Mouse (Mus musculus) skeletal muscle tissue, adult 2 months (tissue): ENCODE results near the gene Lrrc42.

Experiments
- DNase-seq: peaks from one replicate; pipeline ENCODE4 v3.0.0-alpha.2; 2012; ENCODE audit warnings: low read depth, low spot score

The Lrrc42 gene

DNA sequence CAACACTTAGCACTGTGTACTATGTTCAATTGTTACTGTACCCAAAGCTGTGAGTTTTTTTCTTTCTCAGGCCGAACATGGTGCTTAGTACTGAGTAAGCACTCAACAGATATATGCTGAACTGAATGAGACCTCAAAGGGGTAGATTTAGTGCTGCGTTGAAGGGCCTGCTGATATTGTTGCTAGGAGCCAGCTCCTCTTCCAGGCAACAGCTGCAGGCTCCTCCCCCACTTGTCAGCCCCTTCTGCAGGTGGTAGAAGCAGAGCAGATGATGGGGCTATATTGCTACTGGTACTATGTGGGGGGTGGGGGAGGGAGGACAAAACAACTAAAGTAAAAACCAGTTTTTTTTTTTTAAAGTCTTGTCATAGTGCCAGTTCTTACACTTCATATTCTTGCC is 3.9 kb downstream of the Lrrc42 start:
- DNase-seq: no peak

DNA sequence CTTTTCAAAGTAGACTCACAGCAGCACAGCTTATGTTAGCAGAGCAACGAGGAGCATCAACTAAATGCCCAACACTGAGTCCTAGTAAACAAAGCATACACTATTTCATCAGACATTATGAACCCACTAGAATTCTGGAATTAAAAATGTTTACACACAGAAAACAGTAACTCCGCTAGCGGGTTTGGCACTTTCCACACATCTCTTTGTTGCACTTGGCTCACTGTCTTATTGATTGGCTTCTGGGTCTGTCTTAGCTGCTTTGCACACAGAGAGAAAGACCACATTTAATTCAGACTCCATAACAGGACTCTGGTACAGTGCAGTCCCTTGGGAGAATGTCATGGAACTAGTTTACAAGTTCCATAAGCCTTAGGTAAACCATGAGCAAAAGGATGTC is 5.3 kb downstream of the Lrrc42 start:
- no peak for DNase-seq

DNA sequence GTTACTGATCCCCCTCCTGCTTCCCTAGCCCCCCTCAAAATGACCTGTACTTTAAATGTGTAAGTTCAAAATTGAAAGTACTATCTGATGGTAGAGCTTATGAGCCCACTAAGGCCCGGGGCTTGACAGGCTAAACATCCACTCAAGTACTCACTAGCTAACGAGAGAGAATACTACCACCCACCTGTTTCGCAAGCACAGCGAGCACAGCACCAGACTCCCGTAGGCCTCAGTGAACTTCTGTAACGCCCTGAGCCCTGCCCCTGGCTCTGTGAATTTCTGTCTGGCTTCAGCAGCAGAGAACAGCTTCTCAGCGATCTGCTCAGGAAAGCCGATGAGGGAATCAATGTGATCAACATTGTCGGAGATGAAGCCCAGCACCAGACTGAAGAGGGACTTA is 6.2 kb downstream of the Lrrc42 start:
- DNase-seq: no peak

DNA sequence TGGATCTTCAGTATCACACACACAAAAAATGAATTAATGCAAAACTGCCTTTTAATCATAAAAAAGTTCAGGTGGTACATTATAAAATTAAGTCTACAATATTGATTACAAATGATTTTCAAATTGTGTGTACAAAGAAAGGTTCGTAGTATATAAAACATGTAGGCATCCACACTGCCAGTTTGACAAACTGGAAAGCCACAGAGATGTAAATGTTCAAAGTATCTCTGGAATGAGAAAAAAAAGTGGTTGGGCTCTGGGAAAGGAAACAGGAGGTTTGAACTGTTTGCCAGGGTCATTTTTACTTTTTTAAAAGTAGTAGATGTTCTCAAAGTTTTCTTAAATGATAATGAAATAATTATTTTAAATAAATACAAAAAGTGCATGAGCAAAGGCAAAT is 7.3 kb downstream of the Lrrc42 start:
- DNase-seq: no peak

DNA sequence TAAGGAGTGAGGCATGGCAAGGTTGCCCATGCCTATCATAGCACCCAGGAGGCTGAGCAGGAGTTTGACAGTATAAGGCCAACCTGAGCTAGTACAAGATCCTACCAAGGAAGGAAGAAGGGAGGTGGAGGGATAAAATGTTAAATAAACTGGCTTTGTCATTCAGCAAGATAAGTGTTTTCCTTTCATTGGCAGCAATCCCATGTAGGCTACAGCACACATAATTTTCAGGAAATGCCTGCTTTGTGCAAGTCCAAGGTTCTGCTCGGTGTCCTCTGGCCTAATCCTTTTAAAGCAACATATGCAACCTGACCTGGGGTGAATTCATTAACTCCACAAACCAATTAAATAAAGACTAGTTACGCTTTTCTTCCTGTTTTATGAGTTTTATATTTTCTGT is 8.0 kb downstream of the Lrrc42 start:
- no peak for DNase-seq

DNA sequence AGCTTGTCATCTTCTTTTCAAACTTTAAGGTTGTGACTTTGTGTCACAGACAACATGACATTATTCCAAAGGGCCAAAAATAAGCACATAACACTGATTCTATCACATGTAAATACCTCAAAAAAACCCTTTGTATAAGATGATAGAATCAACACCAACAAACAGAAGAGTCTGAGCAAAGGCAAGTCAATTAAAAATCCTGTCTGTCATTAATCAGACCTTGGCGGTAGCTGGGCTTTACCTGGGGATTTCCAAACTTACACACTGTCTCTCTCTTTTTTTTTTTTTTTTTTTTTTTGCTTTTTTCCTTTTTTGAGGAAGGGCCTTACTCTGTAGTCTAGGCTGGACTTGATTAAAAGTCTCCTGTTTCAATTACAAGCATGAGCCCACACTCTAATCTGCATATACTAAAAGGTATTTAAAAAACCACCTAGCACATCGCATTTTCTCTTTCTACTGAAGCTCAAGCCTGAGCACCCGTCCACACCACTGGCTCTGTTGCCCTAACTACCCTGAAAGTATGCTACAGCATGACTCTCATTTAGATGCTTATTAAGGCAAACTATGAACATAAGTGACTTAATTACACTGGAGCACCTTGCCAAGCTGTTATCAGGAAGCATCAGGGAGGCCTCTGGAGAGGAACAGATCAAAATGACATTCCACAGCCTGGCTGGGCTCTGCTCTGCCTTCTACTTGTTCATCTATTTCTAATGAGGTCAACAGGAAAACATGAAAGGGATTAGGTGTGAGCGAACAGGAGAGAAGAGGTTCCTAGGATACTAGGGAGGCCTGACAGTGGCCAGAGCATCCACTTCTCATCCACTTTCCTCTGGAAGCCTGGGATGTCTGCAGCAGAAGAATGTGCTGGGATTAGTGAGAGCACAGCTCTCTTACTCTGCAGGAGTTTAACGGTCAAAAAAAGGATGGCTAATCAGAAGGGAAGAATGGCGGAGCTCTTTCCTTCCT is 9.7 kb downstream of the Lrrc42 start:
- DNase-seq: no peak

DNA sequence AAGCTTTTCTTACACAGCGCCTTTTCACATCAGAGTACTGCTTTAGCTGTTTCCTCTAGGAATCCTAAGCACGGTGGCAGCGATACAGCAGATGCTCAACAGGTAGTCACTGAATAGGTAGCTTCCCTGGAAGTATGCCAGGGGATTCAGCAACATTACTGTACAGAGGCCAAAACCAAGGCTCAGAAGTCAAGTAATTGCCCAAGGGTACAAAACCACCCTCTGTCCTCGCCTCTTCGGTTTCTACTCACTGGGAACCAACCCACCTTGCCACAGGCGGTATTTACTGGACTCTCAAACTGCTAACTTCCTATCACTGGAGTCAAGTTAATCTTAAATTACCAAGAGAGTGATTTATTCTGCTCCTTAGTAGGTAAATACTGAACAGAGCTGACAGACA is 13.1 kb downstream of the Lrrc42 start:
- no peak for DNase-seq

DNA sequence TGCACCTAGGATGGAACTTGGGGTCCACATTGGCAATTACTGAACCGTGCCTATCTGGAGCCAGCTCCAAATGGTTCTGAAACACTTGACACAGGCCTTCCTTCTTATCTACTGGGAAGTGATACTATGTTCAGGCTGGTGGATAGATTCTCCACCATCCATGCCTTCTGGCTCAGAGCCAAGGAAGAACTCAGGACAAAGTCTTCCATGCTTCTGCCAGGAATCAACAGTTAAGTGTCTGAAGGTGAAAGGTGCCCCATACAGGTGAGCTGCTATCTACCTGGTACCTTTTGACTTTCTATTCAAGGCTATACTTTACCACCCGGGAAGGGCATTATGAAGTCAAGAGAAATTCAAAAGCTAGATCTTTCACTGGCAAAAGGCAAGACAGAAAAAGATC is 15.1 kb downstream of the Lrrc42 start:
- DNase-seq: no peak

DNA sequence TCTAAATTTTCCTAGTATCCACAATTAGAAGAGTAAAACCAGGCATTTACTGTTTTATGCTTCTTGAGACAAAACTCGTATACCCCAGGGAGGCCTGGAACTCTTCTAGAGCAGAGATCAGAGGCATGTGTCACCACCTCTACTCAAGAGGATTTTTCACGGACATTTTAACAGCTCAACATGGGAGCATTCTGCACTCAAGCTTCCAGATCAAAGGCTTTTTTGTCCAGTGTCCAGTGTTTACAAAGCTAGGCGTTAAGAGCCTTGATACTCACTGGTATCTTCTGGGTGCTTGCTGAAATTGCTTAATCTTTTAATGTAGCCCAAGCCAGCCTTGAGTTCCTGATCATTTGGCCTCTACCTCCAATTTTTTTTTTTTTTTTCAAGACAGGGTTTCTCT is 21.1 kb downstream of the Lrrc42 start:
- no peak for DNase-seq

DNA sequence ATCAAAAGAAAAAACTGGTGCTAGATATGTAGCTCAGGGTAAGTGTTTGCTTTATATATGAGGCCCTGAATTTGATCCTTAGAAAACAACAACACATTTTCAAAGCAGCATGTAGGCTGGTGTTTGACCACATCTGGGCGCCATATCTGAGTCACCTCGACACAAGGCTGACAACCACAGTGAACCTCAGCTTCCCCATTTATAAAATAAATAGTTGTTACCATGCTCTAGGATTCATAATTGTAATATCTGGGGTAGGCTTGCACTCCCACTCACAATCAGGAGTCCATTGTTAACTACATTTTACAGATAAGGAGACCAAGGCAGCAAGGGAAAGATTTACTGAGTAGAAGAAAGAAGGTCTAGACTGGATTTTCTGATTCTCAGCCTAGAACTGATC is 27.0 kb downstream of the Lrrc42 start:
- DNase-seq: no peak

DNA sequence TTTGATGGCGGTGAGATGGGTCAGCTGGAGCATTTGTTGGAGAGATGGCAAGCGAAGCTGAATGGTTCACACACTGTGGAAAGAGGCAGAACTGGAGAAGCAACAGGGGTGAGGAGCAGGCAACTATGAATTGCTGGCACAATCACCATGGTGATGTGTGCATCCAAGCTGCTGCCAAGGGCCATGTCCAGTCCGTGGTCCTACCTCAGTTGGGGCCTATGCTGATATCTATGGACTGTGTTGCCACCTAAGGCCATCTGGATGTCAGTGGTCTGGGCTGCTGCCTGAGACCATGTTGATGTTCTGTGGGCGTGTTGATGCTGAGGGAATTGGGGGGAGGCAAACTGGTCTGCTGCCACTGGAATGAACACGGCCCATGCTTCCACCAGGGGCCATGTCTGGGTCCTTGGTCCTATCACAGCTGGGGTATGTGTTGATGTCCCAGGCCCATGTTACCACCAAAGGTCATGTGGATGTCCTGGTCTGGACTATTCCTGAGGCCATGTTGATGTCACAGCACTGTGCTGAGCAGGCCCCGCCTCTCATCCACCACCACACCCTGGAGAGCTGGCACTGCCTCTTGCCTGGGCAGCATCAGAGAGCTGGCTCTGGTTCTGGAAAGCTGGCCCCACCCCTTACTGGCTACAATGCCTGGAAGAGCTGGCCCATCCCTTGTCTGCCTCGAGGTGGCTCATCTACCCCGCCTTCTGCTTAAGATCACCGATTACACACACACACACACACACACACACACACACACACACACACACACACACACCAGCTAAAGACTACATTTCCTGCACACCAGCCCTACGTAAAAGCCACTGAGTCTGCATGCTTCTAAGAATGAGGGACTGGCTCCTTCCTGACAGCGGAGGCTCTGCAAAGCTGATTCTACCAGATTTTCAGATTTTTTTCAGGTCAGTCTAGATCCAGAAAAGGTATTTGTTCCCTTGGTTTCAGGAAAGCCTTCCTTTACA is 29.8 kb downstream of the Lrrc42 start:
- DNase-seq: peak; percentile 39

DNA sequence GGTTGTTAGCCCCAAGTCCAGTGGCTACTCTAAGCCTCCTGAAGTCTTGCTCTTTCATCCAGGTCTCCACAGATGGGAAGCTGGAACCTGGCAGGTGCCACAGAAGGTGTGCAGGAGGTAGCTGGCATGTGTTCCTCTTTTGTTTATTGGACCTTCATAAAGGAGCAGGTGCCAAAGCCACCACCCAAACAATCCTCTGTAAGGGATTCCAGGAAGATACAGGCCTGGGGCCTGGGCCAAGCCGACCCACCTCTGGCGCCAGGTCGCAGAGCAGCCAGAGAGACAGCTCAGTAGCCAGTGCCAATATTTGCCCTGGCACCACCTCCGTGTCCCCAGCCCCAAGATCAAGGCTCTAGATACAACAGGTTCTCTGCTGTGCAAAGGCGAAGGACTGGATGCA is 31.8 kb downstream of the Lrrc42 start:
- DNase-seq: no peak

DNA sequence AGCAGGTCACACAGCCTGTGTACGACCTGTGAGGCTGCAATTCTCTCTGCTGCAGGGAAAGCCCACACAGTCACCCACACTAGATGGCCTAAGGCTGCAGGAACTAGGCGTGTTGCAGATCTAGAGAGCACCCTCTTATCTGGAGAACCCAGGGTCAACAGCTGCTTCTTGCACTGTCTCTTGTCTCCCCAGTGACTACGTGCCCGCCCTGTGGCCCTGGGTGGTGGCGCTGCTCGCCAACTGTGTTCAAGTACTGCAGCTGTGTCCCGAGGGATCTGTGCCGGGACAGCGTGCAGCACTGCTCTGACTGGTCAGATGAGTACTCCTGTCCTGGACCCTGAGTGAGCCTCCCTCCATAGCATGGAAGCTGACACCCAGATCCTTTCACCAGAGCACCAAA is 35.8 kb downstream of the Lrrc42 start:
- peak; percentile 13 for DNase-seq

DNA sequence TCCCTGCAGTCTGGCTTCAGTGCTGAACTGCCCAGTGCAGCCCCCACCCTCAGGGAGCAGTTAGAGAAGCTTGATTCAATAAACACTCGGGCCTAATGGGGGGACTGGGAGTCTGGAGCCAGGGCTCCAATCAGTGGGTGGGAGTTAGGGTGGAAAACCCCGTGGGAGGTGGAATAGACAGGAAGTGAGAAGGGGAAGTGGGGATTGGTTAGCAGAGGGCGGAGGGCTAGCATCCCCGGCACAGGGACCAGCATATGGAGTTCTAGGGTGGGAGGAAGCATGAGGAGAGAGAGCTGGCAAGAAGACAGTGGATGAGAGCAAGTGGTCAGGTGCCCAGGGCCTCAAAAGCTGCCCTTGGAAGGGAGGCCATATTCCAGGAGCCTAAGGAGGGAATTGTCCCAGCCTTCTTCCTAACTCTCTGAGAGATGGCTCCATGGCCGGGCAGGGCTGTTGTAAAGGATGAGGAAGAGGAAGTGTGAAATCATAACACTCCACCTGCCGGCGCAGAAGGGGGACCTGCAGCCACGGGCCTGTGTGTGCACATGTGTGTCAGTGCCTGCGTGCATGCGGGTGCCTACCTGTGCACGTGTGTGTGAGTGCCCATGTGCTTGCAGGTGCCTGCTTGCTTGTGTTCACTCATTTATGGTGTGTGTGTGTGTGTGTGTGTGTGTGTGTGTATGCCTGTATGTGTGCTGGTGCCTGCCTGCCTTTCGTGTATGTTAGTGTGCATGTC is 39.9 kb downstream of the Lrrc42 start:
- DNase-seq: no peak

DNA sequence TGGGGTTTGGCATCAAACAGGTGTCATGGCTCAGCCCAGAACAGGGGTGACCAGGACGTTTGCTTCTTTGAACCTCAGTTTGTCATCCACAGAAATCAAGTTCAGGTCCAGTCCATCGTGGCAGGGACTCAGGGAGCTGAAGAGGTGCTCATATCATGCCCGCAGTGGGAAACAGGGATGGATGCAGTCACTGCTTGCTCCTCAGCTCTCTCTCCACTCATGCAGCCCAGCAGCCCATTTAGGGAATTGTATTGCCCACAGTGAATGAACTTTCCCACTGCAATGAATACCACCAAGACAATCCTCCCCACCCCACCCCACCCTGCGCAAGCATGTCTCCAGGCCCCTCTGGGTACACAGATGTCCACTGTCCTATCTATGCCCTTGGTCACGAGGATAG is 41.4 kb downstream of the Lrrc42 start:
- no peak for DNase-seq

DNA sequence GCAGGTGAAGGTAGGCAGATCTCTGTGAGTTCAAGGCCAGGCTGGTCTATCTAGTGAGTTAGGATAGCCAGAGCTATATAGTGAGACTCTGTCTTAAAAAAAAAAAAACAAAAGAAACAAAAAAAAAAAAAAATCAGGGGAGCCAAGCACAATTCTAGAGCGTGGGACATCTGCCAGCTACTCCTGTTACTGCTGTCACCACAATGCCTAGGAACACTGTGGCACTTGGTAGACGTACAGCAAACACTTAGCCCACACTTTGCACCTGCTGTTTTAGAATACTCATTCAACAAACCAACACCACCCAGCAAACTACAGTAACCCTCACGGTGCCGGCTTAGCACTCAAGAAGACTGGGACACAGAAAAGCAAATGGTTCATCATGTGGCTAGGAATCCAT is 41.9 kb downstream of the Lrrc42 start:
- DNase-seq: no peak

DNA sequence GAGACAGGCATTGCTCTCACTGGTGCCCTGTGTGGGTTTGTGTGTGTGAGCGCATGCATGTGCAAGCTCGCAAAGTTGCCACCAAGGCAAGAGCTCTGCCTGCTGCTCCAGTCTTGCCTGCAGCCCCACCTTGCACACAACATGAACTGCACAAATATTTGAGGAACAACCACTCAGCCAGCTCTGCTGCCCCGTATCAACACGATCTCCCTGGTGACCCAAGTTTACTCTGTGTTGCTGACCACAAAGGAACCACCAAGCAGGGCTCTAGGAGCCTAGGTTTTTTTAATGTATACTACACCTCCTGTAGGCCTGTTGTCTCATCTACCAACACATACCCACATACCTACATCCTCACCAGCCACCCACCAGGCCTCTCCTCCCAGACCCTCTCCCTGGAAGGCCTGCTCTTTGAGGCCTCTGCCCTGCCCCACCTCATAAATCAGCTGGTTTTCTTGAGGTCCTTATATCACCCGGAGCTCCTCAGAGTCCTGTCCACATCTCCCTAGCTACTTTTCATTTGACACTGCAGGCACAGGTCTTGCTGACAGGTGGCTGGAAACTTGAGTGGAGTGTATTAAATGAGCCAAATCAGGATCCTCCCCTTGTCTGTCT is 42.7 kb downstream of the Lrrc42 start:
- no peak for DNase-seq

DNA sequence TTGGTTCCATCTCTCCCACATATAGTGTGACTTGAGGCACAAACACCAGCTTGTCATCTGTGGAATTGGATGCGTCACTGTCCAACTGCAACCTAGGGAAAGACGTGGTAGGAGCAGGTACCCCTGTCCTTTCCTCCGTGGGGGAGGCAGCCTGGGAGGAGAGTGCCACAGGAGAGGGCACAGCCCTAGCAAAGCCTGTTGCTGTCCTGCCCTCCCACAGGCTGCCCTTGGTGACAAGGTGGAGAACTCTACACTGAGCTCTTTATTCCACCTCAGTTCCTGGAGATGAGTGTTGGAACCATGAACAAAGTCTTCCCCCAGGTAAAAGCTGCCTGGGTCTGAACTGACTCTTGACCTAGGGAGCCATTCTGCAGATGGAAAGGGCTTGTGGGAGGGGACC is 44.5 kb downstream of the Lrrc42 start, which contains the start of gene Ldlrad1:
Gene Ldlrad1, plus strand, starts transcription at position 301 of the 400 bp plus-strand sequence.
- no peak for DNase-seq

DNA sequence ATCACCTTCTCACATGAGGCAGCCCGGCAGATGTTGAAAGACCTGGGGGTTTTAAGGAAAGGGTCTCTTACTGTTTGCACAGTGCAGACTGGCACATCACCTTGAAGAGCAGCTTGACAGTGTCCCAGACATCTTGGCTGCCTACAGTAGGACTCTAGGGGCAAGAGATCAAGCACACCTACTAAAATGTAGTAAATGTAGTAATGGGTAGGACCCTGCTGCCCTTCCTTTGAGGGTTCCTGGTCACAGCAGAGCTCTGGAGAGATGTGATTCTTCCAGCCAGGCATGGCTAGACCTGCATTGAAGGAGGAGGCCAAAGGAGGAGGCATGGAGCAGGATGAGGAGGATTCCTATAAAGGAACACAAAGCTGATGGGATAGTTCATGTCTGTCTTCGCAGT is 46.3 kb downstream of the Lrrc42 start:
- DNase-seq: no peak

DNA sequence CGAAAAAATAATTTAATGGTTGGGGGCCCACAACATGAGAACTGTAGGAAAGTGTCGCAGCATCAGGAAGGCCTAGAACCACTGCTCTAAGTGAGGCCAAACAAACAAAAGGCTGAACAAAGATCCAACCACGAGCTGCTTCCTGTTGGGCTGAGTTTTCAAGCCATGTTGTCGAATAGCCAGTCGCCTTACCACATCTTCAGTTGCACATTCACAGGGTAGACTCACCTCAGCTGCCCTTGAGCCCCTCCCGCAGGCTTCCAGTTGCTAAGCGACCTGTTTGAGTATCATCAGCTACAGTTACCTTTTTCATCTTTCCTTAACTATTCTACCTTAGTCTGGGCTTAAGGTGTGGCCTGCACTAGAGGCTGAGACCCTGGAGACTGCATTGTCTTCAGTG is 50.3 kb downstream of the Lrrc42 start:
- DNase-seq: no peak

DNA sequence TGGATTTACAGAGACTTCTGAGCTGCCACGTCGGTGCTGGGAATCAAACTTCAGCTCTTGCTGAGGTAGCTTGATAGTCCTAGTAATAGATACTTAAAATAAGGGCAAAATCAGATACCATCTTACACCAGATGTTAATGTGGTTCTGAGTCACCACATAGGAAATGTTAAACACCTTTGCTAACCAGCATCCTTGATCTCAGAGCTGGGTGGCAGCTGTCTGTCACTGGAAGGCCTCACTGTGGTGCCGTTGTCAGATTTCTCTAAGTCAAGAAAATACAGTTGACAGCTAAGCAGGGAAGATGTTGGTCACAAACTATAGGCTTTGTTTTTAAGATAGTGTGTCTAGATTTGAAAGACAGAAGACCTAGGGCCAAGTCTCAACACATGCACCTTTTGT is 51.6 kb downstream of the Lrrc42 start:
- DNase-seq: no peak
